Mouse (Mus musculus) stomach, postnatal 0 days (tissue): ENCODE results near the gene Gal. TPM values are rescaled to one million over a fixed set of nuclear protein-coding genes. Genes with fewer than 3 reads are reported as not detected.

Source experiments
- ATAC-seq: fragments of 200-750 bp; cut with Nextera tagmentation; 2 replicates; pipeline ENCODE4 v1.8.0; 2017; ENCODE audit not compliant: low FRiP score, low TSS enrichment
- DNase-seq: peaks from one replicate; pipeline ENCODE4 v3.0.0-alpha.2; 2016; ENCODE audit warnings: low spot score
- H3K27ac ChIP-seq: fragments of 300-500 bp; sonication (generic); replicated peaks from 2 replicates; pipeline ENCODE4 v1.5.1; 2014; ENCODE audit warnings: mild to moderate bottlenecking, control low read depth
- H3K27me3 ChIP-seq: fragments of 300-500 bp; sonication (generic); 2 replicates; pipeline ENCODE4 v1.6.1; 2014; ENCODE audit warnings: low read length; ENCODE audit not compliant: control insufficient read depth, insufficient read depth
- H3K36me3 ChIP-seq: fragments of 300-500 bp; sonication (generic); 2 replicates; pipeline ENCODE4 v1.6.1; 2014; ENCODE audit warnings: low read length, mixed read lengths; ENCODE audit not compliant: control insufficient read depth, insufficient read depth
- H3K4me1 ChIP-seq: fragments of 300-500 bp; sonication (generic); replicated peaks from 2 replicates; pipeline ENCODE4 v1.6.1; 2014; ENCODE audit warnings: antibody characterized with exemption; ENCODE audit not compliant: control insufficient read depth, insufficient read depth
- H3K4me2 ChIP-seq: fragments of 300-500 bp; sonication (generic); replicated peaks from 2 replicates; pipeline ENCODE4 v1.6.1; 2014; ENCODE audit warnings: low read depth, mild to moderate bottlenecking, control low read depth, moderate library complexity
- H3K4me3 ChIP-seq: fragments of 300-500 bp; sonication (generic); 2 replicates; pipeline ENCODE4 v1.5.1; 2014; ENCODE audit warnings: low read depth, low read length, control low read depth
- H3K9ac ChIP-seq: fragments of 300-500 bp; sonication (generic); 2 replicates; pipeline ENCODE4 v1.6.1; 2014; ENCODE audit warnings: mild to moderate bottlenecking, low read length, control low read depth, mixed read lengths
- H3K9me3 ChIP-seq: fragments of 300-500 bp; sonication (generic); 2 replicates; pipeline ENCODE4 v1.6.1; 2016; ENCODE audit warnings: low read length; ENCODE audit not compliant: control insufficient read depth
- CTCF ChIP-seq: IDR thresholded peaks from 2 replicates; pipeline ENCODE4 v1.5.1; 2016; ENCODE audit warnings: antibody characterized with exemption, low read depth, mild to moderate bottlenecking, moderate library complexity
- EP300 ChIP-seq: optimal IDR thresholded peaks from 2 replicates; pipeline ENCODE3; 2016; ENCODE audit warnings: antibody characterized with exemption
- WGBS: fragments of 180-500 bp; shearing (Covaris S2); extraction: QIAGEN DNeasy Blood & Tissue Kit; methylation state at CpG from one replicate; pipeline ENCODE4 v1.1.7; 2014; 5-methylcytosine and 5-hydroxymethylcytosine counted together
- polyA plus RNA-seq: library from polyadenylated mRNA; unstranded; fragments of >200 nt; fragmentation: Nextera tagmentation; extraction: Ambion mirVana; gene quantifications from 2 replicates; pipeline ENCODE4 v1.2.1, GENCODE M21; 2015

Gene Gal
- polyA plus RNA-seq, 1 experiment from 2014 or later = 11.8 TPM

- Histone ChIP-seq H3K9me3 (no peaks in the 10 kb centered on the region), H3K4me3 (no peak overlapping the region), H3K27ac (no peak overlapping the region), H3K9ac (no peak overlapping the region), H3K36me3 (no peaks in the 10 kb centered on the region), H3K4me1 (no peaks in the 10 kb centered on the region), H3K4me2 (no peak overlapping the region), H3K27me3 (no peaks in the 10 kb centered on the region)
- WGBS = 51% methylated on average over 9 of the region's 9 CpGs
- ATAC-seq = 0 out of 2 replicates have a peak, but pooled peaks have one; percentile 43
- TF ChIP-seq EP300 (no peak), CTCF (peak; percentile 66)
- DNase-seq = peak; percentile 58
Measured at GRCm38 (mm10) chr19:3436840-3437239, 22.5 kb upstream of the Gal start.

GRCm38 (mm10) chr19:3435824-3436223 lies 21.5 kb upstream of the Gal start:
- no peak for ATAC-seq
- Histone ChIP-seq H3K27ac (no peak overlapping the region), H3K4me3 (no peak overlapping the region), H3K4me2 (no peak overlapping the region), H3K27me3 (no peaks in the 10 kb centered on the region), H3K4me1 (no peaks in the 10 kb centered on the region), H3K9me3 (no peaks in the 10 kb centered on the region), H3K36me3 (no peaks in the 10 kb centered on the region), H3K9ac (no peak overlapping the region)
- WGBS = 70% methylated on average over 3 of the region's 3 CpGs
- DNase-seq = no peak
- TF ChIP-seq EP300 = no peak
- TF ChIP-seq CTCF = no peak

- Histone ChIP-seq H3K9me3 (no peaks in the 10 kb centered on the region), H3K36me3 (no peaks in the 10 kb centered on the region), H3K4me3 (no peak overlapping the region), H3K4me1 (no peaks in the 10 kb centered on the region), H3K4me2 (no peak overlapping the region), H3K27me3 (no peaks in the 10 kb centered on the region), H3K9ac (no peak overlapping the region), H3K27ac (no peak overlapping the region)
- no peak for ATAC-seq
- 30% methylated on average over 4 of the region's 4 CpGs for WGBS
- TF ChIP-seq CTCF = no peak
- no peak for TF ChIP-seq EP300
- DNase-seq = no peak
Measured at GRCm38 (mm10) chr19:3434641-3435040, 20.3 kb upstream of the Gal start.

- TF ChIP-seq CTCF (no peak), EP300 (no peak)
- Histone ChIP-seq H3K27me3 (no peaks in the 10 kb centered on the region), H3K4me3 (no peak overlapping the region), H3K27ac (no peak overlapping the region), H3K36me3 (no peaks in the 10 kb centered on the region), H3K9ac (no peak overlapping the region), H3K9me3 (no peaks in the 10 kb centered on the region), H3K4me2 (no peak overlapping the region), H3K4me1 (no peaks in the 10 kb centered on the region)
- 39% methylated on average over 4 of the region's 4 CpGs for WGBS
- DNase-seq = no peak
- no peak for ATAC-seq
Measured at GRCm38 (mm10) chr19:3434124-3434523, 19.8 kb upstream of the Gal start.

- Histone ChIP-seq H3K4me1 (no peaks in the 10 kb centered on the region), H3K9me3 (no peaks in the 10 kb centered on the region), H3K9ac (no peak overlapping the region), H3K4me2 (no peak overlapping the region), H3K27ac (no peak overlapping the region), H3K4me3 (no peak overlapping the region), H3K36me3 (no peaks in the 10 kb centered on the region), H3K27me3 (no peaks in the 10 kb centered on the region)
- 72% methylated on average over 1 of the region's 2 CpGs for WGBS
- no peak for DNase-seq
- ATAC-seq = no peak
- TF ChIP-seq CTCF = no peak
Measured at GRCm38 (mm10) chr19:3431969-3432368, 17.6 kb upstream of the Gal start.

GRCm38 (mm10) chr19:3431066-3431465 lies 16.7 kb upstream of the Gal start:
- no peak for ATAC-seq
- no peaks in the 10 kb centered on the region for H3K27me3 ChIP-seq
- 73% methylated on average over 7 of the region's 7 CpGs for WGBS

More at GRCm38 (mm10) chr19:3431066-3431465, 16.7 kb upstream of the Gal start:
- no peak overlapping the region for H3K4me3 ChIP-seq
- H3K9ac ChIP-seq = no peak overlapping the region
- H3K9me3 ChIP-seq = no peaks in the 10 kb centered on the region
- H3K36me3 ChIP-seq = no peaks in the 10 kb centered on the region
- H3K27ac ChIP-seq = no peak overlapping the region
- DNase-seq = no peak
- H3K4me2 ChIP-seq = no peak overlapping the region
- no peaks in the 10 kb centered on the region for H3K4me1 ChIP-seq
- TF ChIP-seq EP300 = no peak
- TF ChIP-seq CTCF = no peak
